8 mouse cellular contexts compared by ENCODE assay signal in the genomic region with DNA sequence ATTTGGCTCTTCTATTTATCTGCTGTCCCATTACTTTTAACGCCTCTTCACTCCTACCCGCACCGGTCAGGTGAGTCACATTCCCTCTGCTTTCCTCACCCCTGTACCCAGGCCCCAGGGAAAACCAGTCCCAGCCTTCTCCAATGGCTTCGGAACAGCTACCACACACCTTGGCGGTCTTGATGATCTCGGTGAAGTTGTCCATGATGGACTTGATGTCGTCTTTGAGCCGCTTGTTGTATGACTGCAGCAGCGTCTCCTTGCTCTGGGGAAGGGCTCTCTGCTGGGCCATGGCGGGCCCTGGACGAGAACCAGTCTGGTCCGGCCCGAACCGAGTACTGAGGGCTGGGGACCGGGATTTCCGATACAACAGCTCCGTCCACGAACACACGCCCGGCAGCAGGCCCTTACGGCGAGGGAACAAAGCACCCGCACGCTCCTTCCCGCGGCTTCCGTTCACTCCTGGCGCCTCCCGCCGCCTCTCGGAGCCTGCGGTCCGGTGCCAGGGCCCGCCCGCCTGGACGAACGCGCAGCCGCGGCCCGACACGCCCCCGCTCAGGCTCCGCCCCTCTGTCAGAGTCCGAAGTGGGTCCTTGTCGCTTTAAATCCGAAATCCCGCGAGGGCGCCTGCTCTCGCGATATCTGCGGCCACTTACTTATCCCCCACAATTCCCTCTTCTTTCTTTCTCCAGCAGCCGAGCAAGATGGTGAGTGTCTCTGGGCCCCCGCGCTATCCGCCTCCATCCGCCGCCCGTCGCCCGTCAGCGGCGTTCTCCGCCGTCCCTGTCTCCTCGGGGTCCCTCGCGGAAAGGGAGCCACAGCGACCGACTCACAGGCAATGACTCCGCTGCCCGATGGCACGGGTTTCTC. TPM values are rescaled to one million over a fixed set of nuclear protein-coding genes. Genes with fewer than 3 reads are reported as not detected.
DNase-seq lines count a peak whose midpoint lies in the region; ATAC-seq and TF ChIP-seq lines count a peak whose summit lies in the region.

TSS of gene Med22 (minus strand) at position 554 of the 870 bp plus-strand sequence.
TSS of gene Rpl7a (plus strand) at position 641 of the 870 bp plus-strand sequence.

- H3K4me2 ChIP-seq in lung, postnatal 0 days (replicated peaks; ENCODE audit: low read depth, low read length), result peak within 1 kb of the TSS; percentile 85

- TF ChIP-seq EP300 in lung, postnatal 0 days (IDR thresholded peaks at IDR 0.05), result peak; percentile 91

- under 1% methylated on average over 74 of the region's 74 CpGs for WGBS in hindbrain, embryonic 10.5 days
- 0% methylated on average over 62 of the region's 74 CpGs for WGBS in lung, postnatal 0 days

- H3K4me1 ChIP-seq in hindbrain, embryonic 10.5 days (replicated peaks), result peaks cover 58% of the 10 kb centered on the region
- peaks cover 24% of the 10 kb centered on the region for H3K4me1 ChIP-seq in lung, postnatal 0 days (ENCODE audit: insufficient read depth, low read depth, low read length)

- peaks cover 75% of the 10 kb centered on the region for H3K36me3 ChIP-seq in hindbrain, embryonic 10.5 days
- peaks cover 18% of the 10 kb centered on the region for H3K36me3 ChIP-seq in lung, postnatal 0 days (ENCODE audit: insufficient read depth, low read length)

- H3K27ac ChIP-seq in hindbrain, embryonic 10.5 days, result peak within 1 kb of the TSS; percentile 95
- H3K27ac ChIP-seq in lung, postnatal 0 days (ENCODE audit: low read length), result peak within 1 kb of the TSS; percentile 90

- H3K27me3 ChIP-seq in hindbrain, embryonic 10.5 days (ENCODE audit: insufficient read depth, poor library complexity, severe bottlenecking), result no peaks in the 10 kb centered on the region
- no peaks in the 10 kb centered on the region for H3K27me3 ChIP-seq in lung, postnatal 0 days (replicated peaks; ENCODE audit: insufficient read depth, low read length)

- H3K9ac ChIP-seq in lung, postnatal 0 days (replicated peaks; ENCODE audit: low read depth), result peak within 1 kb of the TSS; percentile 95

- peak; percentile 88 for ATAC-seq in frontal cortex, adult (ENCODE audit: low TSS enrichment)
- peak; percentile 96 for ATAC-seq in lung, postnatal 0 days

- peak; percentile 95 for DNase-seq in MEL-GATA-1-ER (ENCODE audit: extremely low read depth, low read depth)
- peak; percentile 100 for DNase-seq in cerebellum, adult 8-10 months
- peak; percentile 98 for DNase-seq in hindbrain, embryonic 10.5 days (ENCODE audit: low spot score)
- peak; percentile 99 for DNase-seq in layer of hippocampus, adult 9-11 months
- DNase-seq in lung, postnatal 0 days (ENCODE audit: low spot score), result peak; percentile 98
- peak; percentile 99 for DNase-seq in ovary, postnatal 14 days (ENCODE audit: low spot score)
- peak; percentile 100 for DNase-seq in thymus, postnatal 14 days

- H3K4me3 ChIP-seq in hindbrain, embryonic 10.5 days, result peak within 1 kb of the TSS; percentile 95
- peak within 1 kb of the TSS; percentile 76 for H3K4me3 ChIP-seq in lung, postnatal 0 days (ENCODE audit: low read depth, low read length)

- TF ChIP-seq CTCF in lung, postnatal 0 days (IDR thresholded peaks at IDR 0.05), result no peak

- no peaks in the 10 kb centered on the region for H3K9me3 ChIP-seq in hindbrain, embryonic 10.5 days
- no peaks in the 10 kb centered on the region for H3K9me3 ChIP-seq in lung, postnatal 0 days (ENCODE audit: low read length)

RNA-seq across cellular contexts. Expression of gene Med22, which starts in this region (rescaled TPM):
- polyA plus RNA-seq in hindbrain, embryonic 10.5 days (2016; fragmentation: Nextera tagmentation; extraction: Ambion mirVana), result 111 and 130 TPM in 2 replicates
- 32.6 and 33.8 TPM in 2 replicates for polyA plus RNA-seq in lung, postnatal 0 days (2015; fragmentation: Nextera tagmentation; extraction: Ambion mirVana)

RNA-seq across cellular contexts. Expression of gene Rpl7a, which starts in this region (rescaled TPM):
- polyA plus RNA-seq in hindbrain, embryonic 10.5 days (2016; fragmentation: Nextera tagmentation; extraction: Ambion mirVana), result 566 and 674 TPM in 2 replicates
- polyA plus RNA-seq in lung, postnatal 0 days (2015; fragmentation: Nextera tagmentation; extraction: Ambion mirVana), result 380 and 417 TPM in 2 replicates

Comparison
In these comparisons a context has a peak if more than half of its experiments do, and no peak if none do; other contexts are left out.
1. Peak in every context shown above with its lines: DNase-seq, ATAC-seq, H3K4me3 ChIP-seq and H3K27ac ChIP-seq.